In the genomic region with DNA sequence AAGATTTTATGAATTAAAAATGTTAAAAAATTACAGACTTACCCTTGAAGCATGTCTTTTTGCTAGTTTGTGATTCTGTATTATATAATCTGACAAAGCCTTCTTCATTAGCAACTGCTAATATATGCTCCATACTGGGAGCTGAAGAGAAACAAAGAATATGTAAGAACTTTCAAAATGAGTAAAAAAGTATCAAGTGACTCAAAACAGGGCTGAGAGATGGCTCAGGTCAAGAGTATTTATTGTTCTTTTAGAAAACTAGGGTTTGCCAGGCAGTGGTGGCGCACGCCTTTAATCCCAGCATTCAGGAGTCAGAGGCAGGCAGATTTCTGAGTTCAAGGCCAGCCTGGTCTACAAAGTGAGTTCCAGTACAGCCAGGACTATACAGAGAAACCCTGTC, we compare ENCODE assay signal across 26 mouse cellular contexts. TPM values are rescaled to one million over a fixed set of nuclear protein-coding genes. Genes with fewer than 3 reads are reported as not detected.
"Had no signal": no experiment of that assay in that cellular context is flagged by ENCODE, and none has a peak within 500 bp of the region (broad histone marks: within the 10 kb centered on the region; RNA-seq: fewer than 3 reads in every experiment).

No protein-coding gene starts in this region.

- H3K9ac ChIP-seq: embryonic facial prominence, embryonic 12.5 days; embryonic facial prominence, embryonic 13.5 days; embryonic facial prominence, embryonic 15.5 days; forebrain, embryonic 12.5 days; forebrain, embryonic 13.5 days; forebrain, embryonic 15.5 days; forebrain, postnatal 0 days had no signal

- H3K36me3 ChIP-seq: forebrain, embryonic 15.5 days had no signal

- H3K4me2 ChIP-seq: embryonic facial prominence, embryonic 12.5 days; embryonic facial prominence, embryonic 13.5 days; embryonic facial prominence, embryonic 15.5 days; forebrain, embryonic 12.5 days; forebrain, embryonic 13.5 days; forebrain, embryonic 15.5 days had no signal

- H3K27me3 ChIP-seq: embryonic facial prominence, embryonic 12.5 days; embryonic facial prominence, embryonic 13.5 days; embryonic facial prominence, embryonic 15.5 days; forebrain, embryonic 12.5 days; forebrain, embryonic 13.5 days; forebrain, embryonic 15.5 days had no signal

- H3K27ac ChIP-seq: embryonic facial prominence, embryonic 10.5 days; embryonic facial prominence, embryonic 12.5 days; embryonic facial prominence, embryonic 13.5 days; embryonic facial prominence, embryonic 15.5 days; forebrain, embryonic 10.5 days; forebrain, embryonic 12.5 days; forebrain, embryonic 13.5 days; forebrain, embryonic 15.5 days; gastrocnemius, adult 2 months; heart, embryonic 10.5 days had no signal

- H3K4me3 ChIP-seq: embryonic facial prominence, embryonic 10.5 days; embryonic facial prominence, embryonic 12.5 days; embryonic facial prominence, embryonic 13.5 days; embryonic facial prominence, embryonic 15.5 days; erythroblast, embryonic 14.5 days; forebrain, embryonic 10.5 days; forebrain, embryonic 12.5 days; forebrain, embryonic 13.5 days; forebrain, embryonic 15.5 days; gastrocnemius, adult 2 months; heart, embryonic 10.5 days had no signal

- H3K9me3 ChIP-seq: embryonic facial prominence, embryonic 10.5 days; embryonic facial prominence, embryonic 12.5 days; embryonic facial prominence, embryonic 13.5 days; embryonic facial prominence, embryonic 15.5 days; forebrain, embryonic 10.5 days; forebrain, embryonic 12.5 days; forebrain, embryonic 13.5 days; forebrain, embryonic 15.5 days; heart, embryonic 10.5 days had no signal

- DNase-seq: cerebellum, adult 8-10 months; cerebellum, adult 9-10 months; cerebellum, adult 9-11 months; cerebellum, postnatal 10 days; cerebellum, postnatal 14 days; cerebellum, postnatal 25 days; cerebellum, postnatal 36 days; embryo, embryonic 11 days; forebrain, postnatal 0 days; gastrocnemius, adult 2 months; gastrocnemius, postnatal 10 days; gastrocnemius, postnatal 14 days; gastrocnemius, postnatal 25 days; gastrocnemius, postnatal 36 days; heart, adult 18-20 months had no signal

- H3K4me1 ChIP-seq: heart, embryonic 10.5 days had no signal

RNA-seq across cellular contexts. Expression of a gene that starts 5.7 kb away (rescaled TPM):
- total RNA-seq: gastrocnemius, adult 8-10 months had no signal
